Mouse (Mus musculus): ENCODE data around the gene 4931409K22Rik. TPM values are rescaled to one million over a fixed set of nuclear protein-coding genes. Genes with fewer than 3 reads are reported as not detected.
A peak's percentile ranks its signal among the peaks of the same experiment; 100 is the strongest.

The 4931409K22Rik gene
- polyA plus RNA-seq, 1 experiment from 2014 or later = 0.06 TPM

DNA sequence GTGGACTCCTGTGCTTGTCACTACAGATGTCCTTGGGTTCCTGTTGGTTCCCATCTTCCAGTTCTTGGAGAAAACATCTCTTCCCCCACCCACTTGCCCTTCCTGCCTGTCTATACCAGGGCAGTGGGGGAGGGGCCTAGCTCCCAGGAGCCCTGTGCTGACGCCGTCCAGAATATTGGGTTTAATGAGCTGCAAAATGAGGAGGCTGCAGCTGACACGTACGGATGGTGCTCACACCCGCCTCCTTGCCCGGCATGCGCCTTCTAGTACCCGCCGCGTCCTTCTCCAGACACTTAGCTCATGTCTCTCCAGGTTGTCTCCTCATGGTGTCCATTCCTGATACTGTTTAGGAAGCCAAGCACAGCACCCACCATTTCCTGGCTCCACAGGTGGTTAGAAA, 57.5 kb downstream of the 4931409K22Rik start:
- H3K27ac ChIP-seq = no peak overlapping the region

DNA sequence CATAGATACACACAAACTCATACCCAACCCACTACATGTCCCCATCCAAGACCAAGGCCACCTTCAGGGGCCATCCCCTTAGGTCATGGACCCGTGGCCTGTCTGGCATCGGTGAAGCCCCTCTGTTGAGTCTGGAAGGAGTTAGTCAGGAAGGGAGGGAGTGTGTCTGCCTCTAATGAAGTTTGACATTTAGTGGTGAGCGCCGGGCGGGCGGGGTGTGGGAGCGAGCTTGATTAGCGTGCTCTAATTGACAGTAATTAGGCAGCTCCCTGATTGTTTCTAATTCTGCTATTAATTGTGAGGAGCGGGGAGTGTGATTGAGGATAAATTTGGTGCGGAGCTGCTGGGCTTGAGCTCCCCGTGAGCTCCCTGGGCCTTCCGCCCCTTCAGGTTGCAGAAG, 59.1 kb downstream of the 4931409K22Rik start:
- 68% methylated on average over 12 of the region's 12 CpGs for WGBS
- no peak overlapping the region for H3K27ac ChIP-seq
- peaks cover 41% of the 10 kb centered on the region for H3K4me1 ChIP-seq
- no peak overlapping the region for H3K4me3 ChIP-seq
- no peaks in the 10 kb centered on the region for H3K9me3 ChIP-seq
- no peak for DNase-seq (ENCODE audit: extremely low spot score, low spot score)
- H3K27me3 ChIP-seq (ENCODE audit: poor library complexity, severe bottlenecking) = peaks cover 15% of the 10 kb centered on the region; the same call in 1 of the 2 replicates
- H3K36me3 ChIP-seq (replicated peaks) = peaks cover 98% of the 10 kb centered on the region

More for the DNA sequence above, 57.5 kb downstream of the 4931409K22Rik start:
- H3K9me3 ChIP-seq = no peaks in the 10 kb centered on the region
- H3K4me3 ChIP-seq = no peak overlapping the region
- H3K36me3 ChIP-seq (replicated peaks) = peaks cover 90% of the 10 kb centered on the region
- WGBS = 82% methylated on average over 10 of the region's 10 CpGs
- peaks cover 42% of the 10 kb centered on the region for H3K4me1 ChIP-seq
- peaks cover 18% of the 10 kb centered on the region for H3K27me3 ChIP-seq (ENCODE audit: poor library complexity, severe bottlenecking)
- DNase-seq (ENCODE audit: extremely low spot score, low spot score) = no peak

DNA sequence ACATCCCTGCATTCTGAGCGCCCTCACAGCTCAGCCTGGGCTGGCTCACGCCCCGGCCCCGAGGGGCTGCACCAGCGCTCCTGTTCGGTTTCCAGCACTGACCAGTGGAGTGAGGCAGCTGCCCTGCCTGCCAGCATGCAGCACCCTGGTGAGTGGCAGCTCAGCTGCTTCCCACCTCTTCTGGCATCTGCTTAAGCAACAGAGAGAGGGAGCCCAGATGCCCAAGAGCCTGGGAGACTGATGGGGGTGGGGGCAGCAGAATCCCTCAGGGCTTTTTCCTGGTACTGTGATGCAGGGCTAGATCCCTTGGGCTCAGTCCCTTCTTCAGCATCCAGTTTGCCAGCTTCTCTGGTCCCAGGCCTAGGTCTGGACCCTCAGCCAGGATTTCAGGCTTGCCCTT, 59.9 kb downstream of the 4931409K22Rik start:
- peaks cover 100% of the 10 kb centered on the region for H3K36me3 ChIP-seq (replicated peaks)

DNA sequence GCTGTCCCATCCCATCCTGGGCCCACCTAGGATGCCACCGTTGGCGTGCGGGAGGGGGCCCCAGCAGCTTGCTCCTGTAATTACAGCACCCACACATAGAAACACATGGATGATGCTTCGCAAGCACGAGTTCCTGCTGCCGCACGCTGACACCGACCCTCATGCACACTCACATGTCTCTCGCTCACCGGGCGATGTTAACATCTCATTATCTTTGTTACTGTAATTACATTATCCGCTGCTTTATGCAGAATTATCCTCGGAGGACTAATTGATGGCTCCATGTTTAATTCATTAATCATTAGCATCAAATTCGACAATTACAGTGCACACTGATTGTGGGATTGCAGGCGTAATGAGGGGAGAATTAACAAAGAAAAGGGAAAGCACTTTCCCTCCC, 61.6 kb downstream of the 4931409K22Rik start:
- WGBS = 92% methylated on average over 15 of the region's 15 CpGs
- H3K27ac ChIP-seq = no peak overlapping the region
- no peak overlapping the region for H3K4me3 ChIP-seq
- no peak for DNase-seq (ENCODE audit: extremely low spot score, low spot score)
- H3K27me3 ChIP-seq (ENCODE audit: poor library complexity, severe bottlenecking) = peaks cover 12% of the 10 kb centered on the region; the same call in 1 of the 2 replicates
- H3K36me3 ChIP-seq (replicated peaks) = peaks cover 100% of the 10 kb centered on the region
- no peaks in the 10 kb centered on the region for H3K9me3 ChIP-seq
- peaks cover 44% of the 10 kb centered on the region for H3K4me1 ChIP-seq

More for the DNA sequence above, 59.9 kb downstream of the 4931409K22Rik start:
- peaks cover 41% of the 10 kb centered on the region for H3K4me1 ChIP-seq
- H3K27ac ChIP-seq = no peak overlapping the region; the same call in 1 of the 2 replicates
- 51% methylated on average over 6 of the region's 6 CpGs for WGBS
- no peak for DNase-seq (ENCODE audit: extremely low spot score, low spot score)
- peaks cover 15% of the 10 kb centered on the region; the same call in 1 of the 2 replicates for H3K27me3 ChIP-seq (ENCODE audit: poor library complexity, severe bottlenecking)
- H3K9me3 ChIP-seq = no peaks in the 10 kb centered on the region
- no peak overlapping the region for H3K4me3 ChIP-seq

MicroRNAs encoded within 50 kb of the gene (microRNA counts, 519-probe panel; counts per million panel counts)
- 341 counts per million, percentile 65 among the panel's probes with 10 or more counts for microRNA mmu-miR-671-3p
- 341 counts per million, percentile 65 among the panel's probes with 10 or more counts for microRNA mmu-miR-671-5p

Small RNAs within 50 kb of the gene (microRNA-seq; reads per million reads assigned to microRNA genes)
- 704 reads per million, percentile 72 among the genes with 10 or more reads in this experiment for gene Mir671

Other genes with a start within 250 kb of the 4931409K22Rik start
- 17.8 and 21.3 TPM in 2 replicates for gene Kcnh2, start 205.2 kb downstream of the 4931409K22Rik start, polyA plus RNA-seq (2016; fragmentation: Nextera tagmentation; extraction: Ambion mirVana)
- 7.6 and 8.1 TPM in 2 replicates for gene Nos3, start 192.0 kb downstream of the 4931409K22Rik start, polyA plus RNA-seq (2016; fragmentation: Nextera tagmentation; extraction: Ambion mirVana)
- 0.99 and 1.3 TPM in 2 replicates for gene Atg9b, start 164.7 kb downstream of the 4931409K22Rik start, polyA plus RNA-seq (2016; fragmentation: Nextera tagmentation; extraction: Ambion mirVana)
- gene Abcb8, start 163.1 kb downstream of the 4931409K22Rik start, polyA plus RNA-seq (2016; fragmentation: Nextera tagmentation; extraction: Ambion mirVana) = 57.1 and 61.8 TPM in 2 replicates
- 0.20 TPM in 1 of 2 replicates, not detected in the other for gene Asic3, start 143.4 kb downstream of the 4931409K22Rik start, polyA plus RNA-seq (2016; fragmentation: Nextera tagmentation; extraction: Ambion mirVana)
- gene Cdk5, start 133.3 kb downstream of the 4931409K22Rik start, polyA plus RNA-seq (2016; fragmentation: Nextera tagmentation; extraction: Ambion mirVana) = 42.7 and 48.9 TPM in 2 replicates
- 32.8 and 33.6 TPM in 2 replicates for gene Slc4a2, start 133.0 kb downstream of the 4931409K22Rik start, polyA plus RNA-seq (2016; fragmentation: Nextera tagmentation; extraction: Ambion mirVana)
- gene Fastk, start 111.5 kb downstream of the 4931409K22Rik start, polyA plus RNA-seq (2016; fragmentation: Nextera tagmentation; extraction: Ambion mirVana) = 106 and 108 TPM in 2 replicates
- gene Tmub1, start 109.0 kb downstream of the 4931409K22Rik start, polyA plus RNA-seq (2016; fragmentation: Nextera tagmentation; extraction: Ambion mirVana) = 28.4 and 31.8 TPM in 2 replicates
- gene Agap3, start 104.6 kb downstream of the 4931409K22Rik start, polyA plus RNA-seq (2016; fragmentation: Nextera tagmentation; extraction: Ambion mirVana) = 24.1 and 29.0 TPM in 2 replicates
- gene Gbx1, start 29.6 kb downstream of the 4931409K22Rik start, polyA plus RNA-seq (2016; fragmentation: Nextera tagmentation; extraction: Ambion mirVana) = 0.09 and 0.21 TPM in 2 replicates
- 0.09 and 0.15 TPM in 2 replicates for gene Asb10, start 15.8 kb downstream of the 4931409K22Rik start, polyA plus RNA-seq (2016; fragmentation: Nextera tagmentation; extraction: Ambion mirVana)
- gene Abcf2, start 20.7 kb upstream of the 4931409K22Rik start, polyA plus RNA-seq (2016; fragmentation: Nextera tagmentation; extraction: Ambion mirVana) = 193 and 197 TPM in 2 replicates
- 15.1 and 16.0 TPM in 2 replicates for gene Chpf2, start 29.9 kb upstream of the 4931409K22Rik start, polyA plus RNA-seq (2016; fragmentation: Nextera tagmentation; extraction: Ambion mirVana)
- gene Smarcd3, start 67.6 kb upstream of the 4931409K22Rik start, polyA plus RNA-seq (2016; fragmentation: Nextera tagmentation; extraction: Ambion mirVana) = 34.7 and 39.7 TPM in 2 replicates
- 26.1 and 27.0 TPM in 2 replicates for gene Nub1, start 128.7 kb upstream of the 4931409K22Rik start, polyA plus RNA-seq (2016; fragmentation: Nextera tagmentation; extraction: Ambion mirVana)
- gene Wdr86, start 173.9 kb upstream of the 4931409K22Rik start, polyA plus RNA-seq (2016; fragmentation: Nextera tagmentation; extraction: Ambion mirVana) = 22.5 and 24.5 TPM in 2 replicates
- gene Crygn, start 201.2 kb upstream of the 4931409K22Rik start, polyA plus RNA-seq (2016; fragmentation: Nextera tagmentation; extraction: Ambion mirVana) = 0.72 and 0.81 TPM in 2 replicates

All from forebrain, embryonic 10.5 days (tissue).